Mouse (Mus musculus) hindbrain, embryonic 16.5 days (tissue): ENCODE results near the gene Atp4b. TPM values are rescaled to one million over a fixed set of nuclear protein-coding genes. Genes with fewer than 3 reads are reported as not detected.

ENCODE experiments used
- ATAC-seq: fragments of 200-750 bp; cut with Nextera tagmentation; 2 replicates; pipeline ENCODE4 v1.8.0; 2017; ENCODE audit warnings: moderate TSS enrichment, moderate library complexity
- H3K27ac ChIP-seq: fragments of 300-500 bp; sonication (generic); 2 replicates; pipeline ENCODE4 v1.5.1; 2014; ENCODE audit warnings: low read depth, mild to moderate bottlenecking, control low read depth, low read length, moderate library complexity
- H3K27me3 ChIP-seq: fragments of 300-500 bp; sonication (generic); replicated peaks from 2 replicates; pipeline ENCODE4 v1.6.1; 2014; ENCODE audit warnings: low read length; ENCODE audit not compliant: control insufficient read depth, insufficient read depth
- H3K36me3 ChIP-seq: fragments of 300-500 bp; sonication (generic); 2 replicates; pipeline ENCODE4 v1.6.1; 2014; ENCODE audit warnings: mild to moderate bottlenecking, low read length, moderate library complexity, mixed read lengths; ENCODE audit not compliant: control insufficient read depth, insufficient read depth
- H3K4me1 ChIP-seq: fragments of 300-500 bp; sonication (generic); 2 replicates; pipeline ENCODE4 v1.6.1; 2014; ENCODE audit warnings: low read depth, low read length; ENCODE audit not compliant: control insufficient read depth, insufficient read depth
- H3K4me2 ChIP-seq: fragments of 300-500 bp; sonication (generic); 2 replicates; pipeline ENCODE4 v1.6.1; 2014; ENCODE audit warnings: mild to moderate bottlenecking, low read length, control low read depth, moderate library complexity
- H3K4me3 ChIP-seq: fragments of 300-500 bp; sonication (generic); 2 replicates; pipeline ENCODE4 v1.5.1; 2014; ENCODE audit warnings: mild to moderate bottlenecking, low read length, control low read depth, moderate library complexity
- H3K9ac ChIP-seq: fragments of 300-500 bp; sonication (generic); 2 replicates; pipeline ENCODE4 v1.6.1; 2014; ENCODE audit warnings: low read depth, mild to moderate bottlenecking, control low read depth, low read length, moderate library complexity
- H3K9me3 ChIP-seq: fragments of 300-500 bp; sonication (generic); 2 replicates; pipeline ENCODE4 v1.6.1; 2014; ENCODE audit warnings: mild to moderate bottlenecking, low read length, moderate library complexity; ENCODE audit not compliant: control insufficient read depth
- WGBS: fragments of 180-500 bp; shearing (Covaris S2); extraction: QIAGEN DNeasy Blood & Tissue Kit; methylation state at CpG from one replicate; pipeline ENCODE4 v1.1.7; 2014; 5-methylcytosine and 5-hydroxymethylcytosine counted together
- polyA plus RNA-seq: library from polyadenylated mRNA; unstranded; fragments of >200 nt; fragmentation: Nextera tagmentation; extraction: Ambion mirVana; gene quantifications from 2 replicates; pipeline ENCODE4 v1.2.1, GENCODE M21; 2015

The Atp4b gene
- polyA plus RNA-seq, 1 experiment from 2014 or later: not detected

- no peak overlapping the region for H3K9ac ChIP-seq
- H3K36me3 ChIP-seq: no peaks in the 10 kb centered on the region
- no peak for ATAC-seq
- no peaks in the 10 kb centered on the region for H3K27me3 ChIP-seq
- no peak overlapping the region for H3K4me2 ChIP-seq
- H3K4me1 ChIP-seq: peaks cover 4% of the 10 kb centered on the region; the same call in 1 of the 2 replicates
- 74% methylated on average over 6 of the region's 6 CpGs for WGBS
- H3K27ac ChIP-seq: no peak overlapping the region
- no peak overlapping the region for H3K4me3 ChIP-seq
- no peaks in the 10 kb centered on the region for H3K9me3 ChIP-seq
These were observed 30.7 kb upstream of the Atp4b start for GRCm38 (mm10) chr8:13427351-13427750.

- Histone ChIP-seq H3K4me1 (no peaks in the 10 kb centered on the region), H3K36me3 (no peaks in the 10 kb centered on the region), H3K27ac (no peak overlapping the region), H3K27me3 (no peaks in the 10 kb centered on the region), H3K4me3 (no peak overlapping the region), H3K9ac (no peak overlapping the region), H3K9me3 (no peaks in the 10 kb centered on the region), H3K4me2 (no peak overlapping the region)
- 88% methylated on average over 6 of the region's 6 CpGs for WGBS
- ATAC-seq: no peak
These were observed 24.3 kb upstream of the Atp4b start for GRCm38 (mm10) chr8:13420970-13421369.

GRCm38 (mm10) chr8:13419111-13419639 lies 22.6 kb upstream of the Atp4b start:
- no peak overlapping the region for H3K4me2 ChIP-seq
- no peaks in the 10 kb centered on the region for H3K36me3 ChIP-seq
- no peak overlapping the region for H3K27ac ChIP-seq
- no peak for ATAC-seq
- H3K4me3 ChIP-seq: no peak overlapping the region
- no peak overlapping the region for H3K9ac ChIP-seq
- H3K27me3 ChIP-seq: no peaks in the 10 kb centered on the region
- no peaks in the 10 kb centered on the region for H3K4me1 ChIP-seq
- H3K9me3 ChIP-seq: no peaks in the 10 kb centered on the region
- 71% methylated on average over 2 of the region's 2 CpGs for WGBS

GRCm38 (mm10) chr8:13415879-13416278 lies 19.3 kb upstream of the Atp4b start:
- Histone ChIP-seq H3K9me3 (no peaks in the 10 kb centered on the region), H3K27me3 (no peaks in the 10 kb centered on the region), H3K4me1 (no peaks in the 10 kb centered on the region), H3K27ac (no peak overlapping the region), H3K36me3 (no peaks in the 10 kb centered on the region), H3K9ac (no peak overlapping the region), H3K4me3 (no peak overlapping the region), H3K4me2 (no peak overlapping the region)
- no peak for ATAC-seq
- 74% methylated on average over 10 of the region's 10 CpGs for WGBS

GRCm38 (mm10) chr8:13413823-13414390 lies 17.3 kb upstream of the Atp4b start:
- 60% methylated on average over 12 of the region's 12 CpGs for WGBS
- ATAC-seq: no peak

GRCm38 (mm10) chr8:13412891-13413558 lies 16.4 kb upstream of the Atp4b start:
- 63% methylated on average over 13 of the region's 13 CpGs for WGBS
- H3K27me3 ChIP-seq: no peaks in the 10 kb centered on the region
- ATAC-seq: no peak

More at GRCm38 (mm10) chr8:13413823-13414390, 17.3 kb upstream of the Atp4b start:
- no peak overlapping the region for H3K4me2 ChIP-seq
- H3K4me1 ChIP-seq: no peaks in the 10 kb centered on the region
- H3K9me3 ChIP-seq: no peaks in the 10 kb centered on the region
- H3K4me3 ChIP-seq: no peak overlapping the region
- no peaks in the 10 kb centered on the region for H3K27me3 ChIP-seq
- no peak overlapping the region for H3K27ac ChIP-seq
- H3K36me3 ChIP-seq: no peaks in the 10 kb centered on the region
- no peak overlapping the region for H3K9ac ChIP-seq

GRCm38 (mm10) chr8:13411597-13411996 lies 15.0 kb upstream of the Atp4b start:
- 32% methylated on average over 6 of the region's 6 CpGs for WGBS
- H3K4me1 ChIP-seq: no peaks in the 10 kb centered on the region
- no peak overlapping the region for H3K9ac ChIP-seq
- H3K27ac ChIP-seq: no peak overlapping the region
- H3K4me2 ChIP-seq: no peak overlapping the region
- H3K27me3 ChIP-seq: no peaks in the 10 kb centered on the region
- no peaks in the 10 kb centered on the region for H3K36me3 ChIP-seq
- no peaks in the 10 kb centered on the region for H3K9me3 ChIP-seq
- H3K4me3 ChIP-seq: no peak overlapping the region
- ATAC-seq: peak; percentile 64; the same call in 1 of the 2 replicates

More at GRCm38 (mm10) chr8:13412891-13413558, 16.4 kb upstream of the Atp4b start:
- Histone ChIP-seq H3K9me3 (no peaks in the 10 kb centered on the region), H3K36me3 (no peaks in the 10 kb centered on the region), H3K4me1 (no peaks in the 10 kb centered on the region), H3K9ac (no peak overlapping the region), H3K4me2 (no peak overlapping the region), H3K4me3 (no peak overlapping the region), H3K27ac (no peak overlapping the region)

GRCm38 (mm10) chr8:13406011-13406410 lies 9.4 kb upstream of the Atp4b start:
- H3K9ac ChIP-seq: no peak overlapping the region
- H3K36me3 ChIP-seq: no peaks in the 10 kb centered on the region
- H3K4me3 ChIP-seq: no peak overlapping the region
- no peaks in the 10 kb centered on the region for H3K27me3 ChIP-seq
- no peak overlapping the region for H3K4me2 ChIP-seq
- WGBS: 72% methylated on average over 5 of the region's 5 CpGs
- H3K9me3 ChIP-seq: no peaks in the 10 kb centered on the region
- ATAC-seq: no peak
- H3K27ac ChIP-seq: no peak overlapping the region
- H3K4me1 ChIP-seq: no peaks in the 10 kb centered on the region

- H3K9me3 ChIP-seq: no peaks in the 10 kb centered on the region
- ATAC-seq: no peak
- no peak within 1 kb of the TSS for H3K4me3 ChIP-seq
- no peaks in the 10 kb centered on the region for H3K36me3 ChIP-seq
- no peak within 1 kb of the TSS for H3K4me2 ChIP-seq
- H3K27ac ChIP-seq: no peak within 1 kb of the TSS
- H3K9ac ChIP-seq: no peak within 1 kb of the TSS
- H3K4me1 ChIP-seq: no peaks in the 10 kb centered on the region
- H3K27me3 ChIP-seq: no peaks in the 10 kb centered on the region
- WGBS: 81% methylated on average over 5 of the region's 5 CpGs
These were observed 8.1 kb upstream of the Atp4b start, which contains the start of gene Grk1 for GRCm38 (mm10) chr8:13404666-13405131. TSS of gene Grk1 (plus strand) at chr8:13405081.
